Mouse (Mus musculus) inflammation-experienced regulatory T-cells, adult 6 months (primary cell): Measurements from ENCODE around the gene Tnpo1. TPM values are rescaled to one million over a fixed set of nuclear protein-coding genes. Genes with fewer than 3 reads are reported as not detected.

Experiments used
- ATAC-seq: one replicate; pipeline ENCODE4 v1.8.0; 2017
- polyA plus RNA-seq, 3 experiments: library from polyadenylated mRNA; unstranded; fragments of 100-300 nt; shearing (Covaris generic); gene quantifications; one replicate each; pipeline ENCODE4 v1.2.1; 2017

Tnpo1 gene
- polyA plus RNA-seq, 3 experiments from 2014 or later = 24.5 to 35.9 (median 35.5) TPM

- peak; percentile 13 for ATAC-seq
These were observed 1.2 kb downstream of the Tnpo1 start for GRCm38 (mm10) chr13:98924897-98925485.

DNA sequence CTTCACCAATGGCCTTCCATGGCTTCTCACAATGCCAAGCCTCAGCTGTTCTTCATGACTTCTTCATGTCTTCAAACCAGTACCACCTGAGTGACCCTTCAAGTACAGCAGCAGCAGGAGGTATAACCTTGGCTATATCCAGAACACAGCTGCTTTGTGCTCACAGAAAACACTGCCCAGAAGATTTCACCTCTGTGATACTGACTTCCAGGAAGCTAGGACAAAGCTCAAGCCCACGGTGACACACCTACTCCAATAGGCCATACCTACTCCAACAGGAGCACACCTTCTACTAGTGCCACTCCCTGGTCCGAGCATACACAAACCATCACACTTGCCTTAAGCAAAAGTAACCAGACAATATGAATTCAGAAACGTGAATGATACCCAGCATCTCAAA is 3.4 kb downstream of the Tnpo1 start:
- ATAC-seq = no peak

DNA sequence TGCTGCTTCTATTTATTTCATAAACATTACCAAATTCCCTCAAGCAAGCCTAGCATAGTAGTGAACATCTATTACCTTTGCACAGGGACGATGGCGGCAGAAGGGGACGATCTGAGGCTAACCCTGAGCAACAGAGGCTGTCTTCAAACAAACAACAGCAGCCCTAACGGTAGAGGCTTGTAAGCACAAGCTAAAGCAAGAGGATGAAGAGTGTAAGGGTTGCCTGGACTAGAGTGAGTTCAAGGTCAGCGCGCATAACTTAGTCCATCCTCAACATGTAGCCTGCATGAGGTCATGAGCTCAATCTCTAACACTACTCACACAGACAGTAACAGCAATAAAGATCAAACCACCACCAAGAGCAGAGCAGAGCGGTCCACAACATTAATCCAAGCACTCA is 4.9 kb downstream of the Tnpo1 start:
- ATAC-seq = no peak

- no peak for ATAC-seq
These were observed 5.9 kb downstream of the Tnpo1 start for GRCm38 (mm10) chr13:98920300-98920699.

DNA sequence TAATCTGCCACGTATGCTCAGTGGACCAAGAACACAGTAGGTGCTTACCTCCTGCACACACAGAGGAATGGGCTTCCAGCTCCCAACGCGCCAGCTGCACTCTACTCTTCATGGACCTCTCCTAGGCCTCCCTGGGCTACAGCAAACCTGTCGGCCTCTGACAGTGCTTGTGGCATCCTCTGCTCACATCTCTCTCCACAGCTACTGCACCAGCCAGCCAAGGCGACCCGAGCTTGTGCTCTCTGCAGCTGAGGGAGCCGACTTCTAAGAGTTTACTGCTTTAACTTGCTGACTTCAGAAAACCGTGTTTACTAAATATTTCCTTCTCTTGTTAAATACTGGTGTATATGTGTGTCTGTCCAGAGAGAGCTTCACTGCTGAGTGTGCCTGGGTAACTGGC is 6.5 kb downstream of the Tnpo1 start:
- no peak for ATAC-seq

DNA sequence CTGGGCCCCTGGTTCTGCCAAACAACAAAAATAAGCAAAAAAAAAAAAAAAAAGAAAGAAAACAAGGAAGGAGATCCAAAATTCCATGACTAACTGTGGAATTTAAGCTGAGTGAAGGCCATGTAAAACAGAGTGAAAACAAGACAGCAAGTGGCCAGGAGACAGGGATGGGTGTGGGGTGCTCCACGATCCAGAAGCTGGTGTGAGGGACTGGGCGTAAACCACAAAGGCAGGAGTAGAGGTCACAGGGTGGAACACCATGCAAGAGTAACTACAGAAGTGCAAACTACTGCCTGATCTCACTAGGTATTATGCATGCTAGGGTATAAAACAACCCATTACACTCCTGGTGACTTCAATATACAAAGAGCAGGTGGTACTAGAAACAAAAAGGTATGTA is 8.3 kb downstream of the Tnpo1 start:
- ATAC-seq = no peak

- ATAC-seq = no peak
These were observed 10.6 kb downstream of the Tnpo1 start for GRCm38 (mm10) chr13:98915591-98915990.

GRCm38 (mm10) chr13:98914844-98915212 is 11.4 kb downstream of the Tnpo1 start:
- no peak for ATAC-seq

DNA sequence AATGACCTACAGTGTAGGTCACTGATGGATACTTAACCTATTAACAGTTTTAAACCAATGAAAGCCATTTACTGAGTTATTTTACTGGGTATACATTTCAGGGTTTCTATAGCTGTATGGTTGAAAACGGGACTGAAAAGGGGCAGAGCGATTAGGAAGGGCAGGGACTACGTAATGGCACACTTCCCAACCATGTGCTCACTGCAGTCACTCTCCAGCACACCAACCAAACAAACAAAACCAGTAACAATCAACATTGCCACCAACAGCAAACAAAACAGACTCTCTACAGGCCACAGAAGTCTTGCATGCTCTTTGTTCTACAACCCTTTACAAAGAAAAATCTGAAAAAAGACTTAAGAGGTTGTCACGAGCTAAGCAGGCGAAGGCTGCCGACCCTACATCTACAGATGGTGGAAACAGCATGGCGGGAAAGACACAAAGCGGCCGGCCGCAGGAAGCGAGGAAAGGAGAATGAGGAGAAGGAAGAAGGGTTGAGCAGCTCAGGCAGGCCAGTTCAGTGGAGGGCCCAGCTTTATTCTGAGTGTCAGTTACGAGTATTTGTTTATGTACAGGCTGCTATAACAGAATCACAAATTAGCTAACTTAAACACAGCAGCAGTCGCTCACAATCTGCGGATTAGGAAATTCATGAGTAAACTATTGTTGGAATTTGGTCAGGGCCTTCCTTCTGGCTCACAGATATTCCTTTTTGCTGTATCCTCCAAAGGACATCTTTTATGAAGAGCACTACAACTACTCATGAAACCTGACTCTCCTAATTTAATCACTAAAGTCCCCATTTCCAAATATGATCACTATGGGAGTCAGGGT is 12.0 kb downstream of the Tnpo1 start:
- no peak for ATAC-seq

DNA sequence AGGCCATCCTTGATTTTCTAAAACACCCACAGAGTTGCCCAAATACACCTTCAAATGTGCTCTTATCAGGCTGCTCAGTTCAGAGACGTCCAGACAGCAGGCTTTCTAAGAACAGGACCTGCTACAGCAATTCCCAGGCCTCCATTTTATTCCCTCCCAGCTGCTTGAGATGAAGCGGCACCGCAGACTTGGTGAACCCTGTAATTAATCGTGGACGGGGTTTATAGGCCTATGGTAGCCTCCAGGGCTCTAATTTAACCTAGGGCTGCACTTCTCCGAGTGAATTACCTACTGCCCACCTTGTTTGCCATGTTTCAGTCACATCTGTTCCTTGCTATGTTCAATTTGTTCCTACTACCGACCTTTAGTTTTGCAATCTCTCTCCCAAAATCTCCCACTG is 13.0 kb downstream of the Tnpo1 start:
- no peak for ATAC-seq

GRCm38 (mm10) chr13:98912602-98913001 is 13.6 kb downstream of the Tnpo1 start:
- ATAC-seq = peak; percentile 61

DNA sequence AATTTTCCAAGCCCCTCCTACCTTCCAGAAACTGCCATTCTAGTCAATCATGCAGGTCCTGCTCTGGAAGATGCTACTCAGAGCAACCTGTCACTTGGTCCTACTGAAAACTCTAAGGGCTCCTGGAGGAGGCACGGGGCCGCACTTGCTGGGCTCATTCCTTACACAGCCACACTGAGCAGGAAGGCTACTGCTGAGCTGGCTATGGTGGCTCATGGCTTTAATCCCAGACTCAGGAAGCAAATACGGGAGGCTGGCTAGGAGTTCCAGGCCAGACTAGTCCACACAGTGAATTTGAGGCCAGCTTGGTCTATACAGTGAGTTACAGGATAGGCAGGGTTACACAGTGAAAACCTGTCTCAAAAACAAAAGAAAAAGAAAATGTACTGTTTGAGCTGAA is 15.4 kb downstream of the Tnpo1 start:
- ATAC-seq = no peak

GRCm38 (mm10) chr13:98904608-98905007 is 21.6 kb downstream of the Tnpo1 start:
- ATAC-seq = no peak

DNA sequence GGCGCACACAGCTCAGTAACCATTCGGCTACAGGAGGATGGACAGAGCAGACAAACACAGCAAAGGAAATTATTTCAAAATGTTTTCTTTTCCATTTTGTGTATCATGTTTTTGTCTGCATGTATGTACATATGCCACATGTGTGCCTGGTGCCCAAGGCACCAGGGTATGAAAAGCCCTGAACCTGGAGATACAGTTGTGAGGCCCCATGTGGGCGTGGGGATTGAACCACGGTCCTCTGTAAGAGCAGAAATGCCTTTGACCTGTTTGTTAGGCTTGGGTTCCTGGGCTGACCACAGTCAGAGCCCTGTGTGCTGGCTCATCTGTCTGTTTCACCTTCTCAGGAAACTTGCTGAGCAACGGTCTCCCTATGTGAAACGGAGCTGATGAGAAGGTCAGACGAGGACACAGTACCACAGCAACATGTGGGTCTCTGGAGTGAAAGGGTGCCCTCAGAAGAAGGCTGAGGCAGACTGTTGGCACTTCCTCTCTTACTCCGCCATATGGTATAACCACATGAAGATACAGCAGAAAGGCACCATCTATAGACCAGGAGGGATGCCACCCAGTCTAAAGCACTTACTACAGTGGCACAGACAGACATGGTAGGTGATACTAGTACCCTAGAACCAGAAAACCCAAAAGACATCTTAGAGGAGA is 23.7 kb downstream of the Tnpo1 start:
- no peak for ATAC-seq

DNA sequence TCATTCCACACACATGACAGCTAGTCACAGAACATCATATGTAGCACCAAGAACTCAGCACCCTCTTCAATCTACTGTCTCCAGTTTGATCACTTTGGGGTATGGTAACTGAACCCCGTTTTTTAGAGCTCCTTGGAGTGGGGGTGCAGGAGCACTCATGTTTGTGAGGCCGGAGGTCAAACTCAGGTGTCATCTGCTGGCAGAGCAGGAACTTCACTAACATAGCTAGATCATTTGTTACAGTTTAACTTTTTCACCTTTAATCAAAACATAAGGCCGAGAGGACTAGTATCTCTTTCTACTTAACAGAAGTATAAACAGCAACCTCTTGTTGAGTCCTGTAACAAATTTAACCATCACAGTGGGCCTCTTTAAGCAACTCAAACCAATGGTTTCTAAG is 26.6 kb downstream of the Tnpo1 start:
- ATAC-seq = no peak

DNA sequence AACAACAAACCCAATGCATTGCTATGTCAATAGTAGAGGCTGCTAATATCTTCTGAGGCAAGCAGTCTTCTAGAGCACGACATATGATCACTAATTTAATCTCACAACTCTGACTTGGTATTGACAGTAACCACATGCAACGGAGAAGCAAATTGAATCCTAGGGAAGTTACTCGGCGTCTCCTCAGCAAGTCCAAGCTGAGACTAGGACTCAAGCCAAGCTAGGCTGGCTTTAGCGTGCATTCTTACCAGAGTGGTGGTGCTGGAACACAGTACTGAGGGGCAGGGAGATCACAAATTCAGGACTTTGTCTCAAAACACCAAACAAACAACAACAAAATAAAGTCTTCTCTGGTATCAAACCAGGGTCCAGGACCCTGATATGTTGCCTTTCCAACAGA is 28.6 kb downstream of the Tnpo1 start:
- no peak for ATAC-seq

GRCm38 (mm10) chr13:98896434-98897126 is 29.6 kb downstream of the Tnpo1 start:
- ATAC-seq = peak; percentile 95

DNA sequence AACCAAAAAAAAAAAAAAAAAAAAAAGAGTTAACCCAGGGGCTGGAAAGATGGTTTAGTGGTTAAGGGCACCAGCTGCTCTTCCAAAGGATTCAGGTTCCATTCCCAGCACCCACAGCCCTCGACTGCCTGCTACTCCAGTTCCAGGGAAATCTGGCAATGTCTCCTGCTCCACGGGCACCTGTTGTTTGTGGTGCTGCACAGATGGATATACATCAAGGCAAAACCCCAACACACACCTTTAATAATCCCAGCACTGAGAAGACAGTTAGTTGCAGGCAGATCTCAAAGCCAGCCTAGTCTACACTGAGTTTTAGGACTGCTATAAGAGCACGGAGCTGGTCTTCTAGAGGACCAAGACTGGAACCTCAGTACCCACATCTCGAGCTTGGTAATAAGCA is 30.2 kb downstream of the Tnpo1 start:
- ATAC-seq = no peak

DNA sequence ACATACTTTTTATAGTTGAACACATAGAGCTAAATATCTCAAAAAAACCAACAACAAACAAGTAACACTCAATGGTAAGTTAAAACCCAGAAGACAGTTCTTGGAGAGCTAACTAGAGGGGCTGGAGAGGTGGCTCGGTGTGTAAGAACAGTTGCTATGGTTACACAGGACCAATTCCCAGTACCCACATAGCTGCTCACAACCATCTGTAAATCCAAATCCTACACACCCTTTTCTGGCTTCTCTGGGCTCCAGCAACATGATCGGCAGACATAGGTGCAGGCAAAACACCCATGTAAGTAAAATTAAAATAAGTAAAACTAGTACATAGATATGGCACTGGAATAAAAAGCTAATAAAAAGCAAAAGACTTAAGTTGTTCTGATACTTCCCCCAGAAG is 31.3 kb downstream of the Tnpo1 start:
- no peak for ATAC-seq

- no peak for ATAC-seq
These were observed 34.7 kb downstream of the Tnpo1 start for GRCm38 (mm10) chr13:98891443-98891842.

DNA sequence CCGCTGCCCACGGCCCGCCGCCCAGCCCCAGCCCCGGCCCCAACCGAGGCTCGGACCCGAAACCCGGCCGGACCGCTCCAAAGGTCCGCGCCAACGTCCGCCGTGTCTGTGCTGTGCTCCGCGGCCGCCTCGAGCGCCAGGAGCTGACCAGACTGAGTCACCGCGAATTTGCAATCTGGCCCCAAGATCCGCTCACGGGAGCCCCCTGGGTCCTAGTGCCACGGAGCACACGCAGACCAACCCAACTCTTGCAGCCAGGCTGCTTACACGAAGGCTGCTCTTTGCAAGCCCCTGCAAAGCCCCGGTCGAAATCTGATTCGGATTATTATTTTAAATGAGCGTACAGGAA is 35.3 kb downstream of the Tnpo1 start:
- ATAC-seq = peak; percentile 81

DNA sequence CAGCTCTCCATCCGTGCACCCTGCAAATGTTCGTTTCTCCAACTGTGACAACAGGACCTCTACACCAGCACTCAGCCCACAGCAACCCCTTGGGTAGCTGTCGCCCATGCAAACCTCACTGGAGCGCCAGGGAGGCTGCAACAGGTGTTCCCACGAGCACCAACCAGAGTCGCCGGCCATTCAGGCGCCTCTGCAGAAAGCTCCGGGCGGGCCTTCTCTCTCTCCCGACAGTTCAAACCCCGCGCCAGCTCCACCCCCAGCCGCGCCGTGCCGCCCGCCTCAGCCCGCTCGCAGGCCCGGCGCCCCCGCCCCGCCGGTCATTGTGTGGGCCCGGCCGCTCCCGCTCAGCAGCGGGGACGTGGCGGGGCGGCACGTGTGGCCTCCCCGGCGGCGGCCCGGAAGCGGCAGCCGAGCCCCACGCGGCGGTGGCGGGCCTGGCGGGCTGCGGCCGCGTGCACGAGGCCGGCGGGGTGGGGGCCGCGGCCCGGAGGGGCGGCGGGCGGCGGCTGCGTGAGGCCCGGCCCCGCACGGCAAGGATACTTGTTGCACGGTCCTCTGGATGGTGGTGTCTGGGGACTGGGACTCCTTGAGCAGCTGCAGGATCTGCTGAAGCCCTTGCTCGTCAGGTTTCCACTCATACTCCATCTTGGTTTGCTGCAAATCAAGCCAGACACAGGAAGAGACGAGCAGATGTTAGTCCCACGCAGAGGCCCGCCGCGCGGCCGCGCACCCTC is 35.9 kb downstream of the Tnpo1 start:
- peak; percentile 73 for ATAC-seq

DNA sequence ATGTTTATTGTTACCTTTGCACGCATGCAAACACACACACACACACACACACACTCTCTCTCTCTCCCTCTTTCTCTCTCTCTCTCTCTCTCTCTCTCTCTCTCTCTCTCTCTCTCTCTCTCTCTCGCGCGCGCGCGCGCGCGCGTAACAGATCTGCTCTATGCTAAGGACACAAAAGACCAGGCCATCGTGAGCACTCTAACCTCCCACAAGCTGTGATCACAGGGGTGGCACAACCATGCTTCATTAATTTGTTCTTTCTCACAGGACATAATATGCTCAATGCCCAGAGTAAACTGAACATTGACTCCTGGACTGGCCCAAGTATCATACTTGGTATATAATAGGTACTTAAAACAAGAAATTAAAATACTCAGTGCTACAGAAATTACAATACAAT is 37.0 kb downstream of the Tnpo1 start:
- ATAC-seq = no peak
